ENCODE assay signal across 8 mouse cellular contexts in the genomic region with DNA sequence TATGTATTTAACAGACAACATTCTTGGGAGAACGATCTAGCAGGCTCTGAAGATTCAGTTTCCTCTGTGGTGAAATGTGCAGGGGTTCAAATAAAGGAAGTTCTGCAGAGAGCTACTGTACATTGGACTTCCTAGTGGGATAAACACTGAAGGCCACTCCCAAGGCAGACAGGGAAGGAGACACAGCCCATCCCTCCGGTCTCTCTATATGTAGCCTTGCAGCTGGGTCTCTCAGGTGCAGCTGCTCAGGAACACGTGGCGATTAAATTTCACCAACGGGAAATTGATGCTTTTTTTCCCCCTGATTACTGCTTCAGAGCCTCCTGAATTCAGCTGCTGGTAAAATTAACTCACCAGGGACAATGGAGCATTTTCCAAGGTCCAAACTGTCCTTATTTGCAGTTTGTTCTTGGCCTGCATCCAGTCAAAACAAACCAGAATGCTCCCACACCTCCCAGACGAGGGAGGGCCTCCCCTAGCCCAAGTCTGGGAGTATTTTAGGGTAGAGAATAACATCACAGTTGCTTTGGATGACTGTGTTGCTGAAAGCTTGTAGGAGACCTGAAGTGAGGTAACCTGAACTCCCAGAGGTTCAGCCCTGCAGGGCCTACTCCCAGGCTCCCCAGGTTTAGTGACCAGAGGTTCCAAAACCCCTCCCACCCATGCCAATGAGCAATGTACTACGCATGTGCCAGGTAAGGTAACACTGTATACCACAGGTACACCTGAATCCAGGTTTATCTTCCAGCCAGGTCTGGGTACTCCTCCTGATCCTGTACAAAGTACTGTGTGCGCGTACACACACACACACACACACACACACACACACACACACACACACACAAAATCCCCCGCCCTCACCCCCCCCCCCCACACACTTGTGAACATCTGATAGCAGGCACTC.
DNase-seq lines count a peak whose midpoint lies in the region; ATAC-seq lines count a peak whose summit lies in the region.

No protein-coding gene starts in this region.

- H3K27ac ChIP-seq in liver, embryonic 16.5 days (ENCODE audit: low read length): no peak overlapping the region; the same call in 1 of the 2 replicates

- DNase-seq in gastrocnemius, adult 18-20 months (ENCODE audit: low spot score): peak; percentile 76
- DNase-seq in gastrocnemius, postnatal 10 days: no peak
- peak; percentile 61 for DNase-seq in NIH3T3 (ENCODE audit: low read depth)
- DNase-seq in gastrocnemius, adult 8-10 months (ENCODE audit: low spot score in 2 of 2): peak; percentile 9 to 20
- peak; percentile 29 for DNase-seq in kidney, adult 9 months
- DNase-seq in thymus, postnatal 10 days (ENCODE audit: low spot score in 2 of 2): no peak
- no peak for DNase-seq in cerebellum, postnatal 25 days

- H3K4me2 ChIP-seq in liver, embryonic 16.5 days (ENCODE audit: low read depth, low read length): no peak overlapping the region

- H3K9me3 ChIP-seq in liver, embryonic 16.5 days (replicated peaks; ENCODE audit: control insufficient read depth, low read length): no peaks in the 10 kb centered on the region

- peak; percentile 73 for ATAC-seq in liver, embryonic 16.5 days (ENCODE audit: low read depth)

- H3K4me3 ChIP-seq in liver, embryonic 16.5 days (ENCODE audit: low read depth, low read length): no peak overlapping the region

- no peaks in the 10 kb centered on the region for H3K27me3 ChIP-seq in liver, embryonic 16.5 days (ENCODE audit: control insufficient read depth, insufficient read depth, low read depth, low read length)

- no peak overlapping the region for H3K9ac ChIP-seq in liver, embryonic 16.5 days (ENCODE audit: low read depth, low read length)

- H3K4me1 ChIP-seq in liver, embryonic 16.5 days (ENCODE audit: control insufficient read depth, low read depth, low read length): peaks cover 5% of the 10 kb centered on the region; the same call in 1 of the 2 replicates

- 61% methylated on average over 10 of the region's 10 CpGs for WGBS in liver, embryonic 16.5 days (ENCODE audit: insufficient replicate concordance)

- H3K36me3 ChIP-seq in liver, embryonic 16.5 days (ENCODE audit: control insufficient read depth, insufficient read depth): peaks cover 3% of the 10 kb centered on the region; the same call in 1 of the 2 replicates

Comparison
In these comparisons a context has a peak if more than half of its experiments do, and no peak if none do; other contexts are left out.
1. DNase-seq: peak in gastrocnemius, adult 18-20 months (single experiment), NIH3T3 (single experiment), gastrocnemius, adult 8-10 months (2 of 2) and kidney, adult 9 months (single experiment); none in gastrocnemius, postnatal 10 days (single experiment), thymus, postnatal 10 days (0 of 2) and cerebellum, postnatal 25 days (0 of 2).